In genomic region chr12:72417762-72418161, GRCm38 (mm10) we compare ENCODE assay signal across 8 mouse cellular contexts. TPM values are rescaled to one million over a fixed set of nuclear protein-coding genes. Genes with fewer than 3 reads are reported as not detected.
A peak's percentile ranks its signal among the peaks of the same experiment; 100 is the strongest.
DNase-seq lines count a peak whose midpoint lies in the region; ATAC-seq and TF ChIP-seq lines count a peak whose summit lies in the region.

No protein-coding gene starts in this region.

- no peak overlapping the region for H3K4me3 ChIP-seq in gastrocnemius, adult 2 months
- no peak overlapping the region for H3K4me3 ChIP-seq in forebrain, embryonic 12.5 days (replicated peaks)

- intact Hi-C loops in gastrocnemius, adult 2 months (cut with DNase I), result no loop called here

- no peaks in the 10 kb centered on the region for H3K27me3 ChIP-seq in forebrain, embryonic 12.5 days

- WGBS in forebrain, embryonic 12.5 days, result 37% methylated on average over 3 of the region's 3 CpGs

- no peak overlapping the region for H3K27ac ChIP-seq in gastrocnemius, adult 2 months
- H3K27ac ChIP-seq in forebrain, embryonic 12.5 days, result no peak overlapping the region

- no peak for DNase-seq in gastrocnemius, adult 2 months
- no peak for DNase-seq in gastrocnemius, postnatal 25 days
- DNase-seq in lung, postnatal 14 days, result peak; percentile 20
- DNase-seq in lung, postnatal 4 days, result no peak
- DNase-seq in cerebellum, adult 8-10 months, result peak; percentile 53
- DNase-seq in right cerebral cortex, postnatal 10 days (ENCODE audit: low spot score in 2 of 2), result peak; percentile 21 to 44
- no peak for DNase-seq in adrenal gland, adult 8-10 months

- H3K9me3 ChIP-seq in forebrain, embryonic 12.5 days, result no peaks in the 10 kb centered on the region

- no peak for ATAC-seq in forebrain, embryonic 12.5 days (ENCODE audit: low FRiP score)

- no peaks in the 10 kb centered on the region for H3K4me1 ChIP-seq in forebrain, embryonic 12.5 days

- peak; percentile 57 for TF ChIP-seq CTCF in gastrocnemius, adult 2 months (IDR thresholded peaks at IDR 0.05)

- no peak overlapping the region for H3K4me2 ChIP-seq in forebrain, embryonic 12.5 days

- H3K9ac ChIP-seq in forebrain, embryonic 12.5 days, result no peak overlapping the region

- no peaks in the 10 kb centered on the region for H3K36me3 ChIP-seq in forebrain, embryonic 12.5 days (replicated peaks)

RNA-seq across cellular contexts. Expression of gene Rtn1, which starts 8.9 kb away (rescaled TPM):
- 1 to 10 TPM; 1.3 to 2.3 TPM for total RNA-seq in gastrocnemius, adult 2 months (2021)
- total RNA-seq in gastrocnemius, postnatal 25 days (2021), result 1 to 10 TPM in 1 of 2 experiments, under 1 TPM in 1; 0.87 to 1.6 TPM
- 588 and 653 TPM in 2 replicates for polyA plus RNA-seq in forebrain, embryonic 12.5 days (2016; fragmentation: Nextera tagmentation; extraction: Ambion mirVana)
- total RNA-seq in adrenal gland, adult 8-10 months (2022), result 10 to 100 TPM; 29.4 to 51.8 (median 36.0) TPM

RNA-seq across cellular contexts. Expression of gene Lrrc9, which starts 23.9 kb away (rescaled TPM):
- total RNA-seq in gastrocnemius, adult 2 months (2021), result under 1 TPM in 1 of 2 experiments, not detected in 1; 0.10 TPM
- total RNA-seq in gastrocnemius, postnatal 25 days (2021), result under 1 TPM in 1 of 2 experiments, not detected in 1; 0.13 TPM
- 2.3 and 3.4 TPM in 2 replicates for polyA plus RNA-seq in forebrain, embryonic 12.5 days (2016; fragmentation: Nextera tagmentation; extraction: Ambion mirVana)
- 1 to 10 TPM; 1.5 to 3.3 (median 2.4) TPM for total RNA-seq in adrenal gland, adult 8-10 months (2022)

Comparison
In these comparisons a context has a peak if more than half of its experiments do, and no peak if none do; other contexts are left out.
1. DNase-seq: peak in lung, postnatal 14 days (single experiment), cerebellum, adult 8-10 months (single experiment) and right cerebral cortex, postnatal 10 days (2 of 2); none in gastrocnemius, adult 2 months (single experiment), gastrocnemius, postnatal 25 days (single experiment), lung, postnatal 4 days (0 of 2) and adrenal gland, adult 8-10 months (single experiment).
2. RNA of gene Rtn1, which starts 8.9 kb away (total RNA-seq): 29.4 to 51.8 TPM in adrenal gland, adult 8-10 months; 1.3 to 2.3 TPM in gastrocnemius, adult 2 months and 0.87 to 1.6 TPM in gastrocnemius, postnatal 25 days; every median in the first group is over 4 times any median in the second.